Mouse (Mus musculus) lung, adult 2 months (tissue): ENCODE data around the gene Mr1. TPM values are rescaled to one million over a fixed set of nuclear protein-coding genes. Genes with fewer than 3 reads are reported as not detected.

ENCODE experiments used
- DNase-seq: peaks from one replicate; pipeline ENCODE4 v3.0.0; 2022
- H3K4me1 ChIP-seq: fragments of 200-500 bp; 2 replicates; pipeline ENCODE4 v1.6.1; 2011; ENCODE audit warnings: low read length; ENCODE audit not compliant: control insufficient read depth, insufficient read depth
- H3K4me3 ChIP-seq: fragments of 200-500 bp; replicated peaks from 2 replicates; pipeline ENCODE3; 2011; ENCODE audit warnings: low read depth, mild to moderate bottlenecking, control low read depth, low read length; ENCODE audit errors: extremely low read depth
- CTCF ChIP-seq: fragments of 200-500 bp; IDR thresholded peaks from 2 replicates; pipeline ENCODE4 v1.5.1; 2011; ENCODE audit warnings: mild to moderate bottlenecking, low read length, control low read depth; ENCODE audit not compliant: insufficient read depth
- POLR2A ChIP-seq: fragments of 200-500 bp; IDR thresholded peaks from 2 replicates; pipeline ENCODE4 v1.6.1; 2011; ENCODE audit warnings: low read depth, mild to moderate bottlenecking, control low read depth, low read length, borderline replicate concordance; ENCODE audit errors: extremely low read depth
- WGBS: fragments of 180-500 bp; shearing (Covaris S2); methylation state at CpG from one replicate; pipeline ENCODE4 v1.1.7; 2018; 5-methylcytosine and 5-hydroxymethylcytosine counted together
- polyA plus RNA-seq: library from polyadenylated mRNA; depleted of rRNA; stranded (reverse); fragments of >200 nt; gene quantifications from 2 replicates; pipeline ENCODE4 v1.2.3, GENCODE M21; 2012

Mr1 gene
- polyA plus RNA-seq, 1 experiment: 11.1 TPM

DNA sequence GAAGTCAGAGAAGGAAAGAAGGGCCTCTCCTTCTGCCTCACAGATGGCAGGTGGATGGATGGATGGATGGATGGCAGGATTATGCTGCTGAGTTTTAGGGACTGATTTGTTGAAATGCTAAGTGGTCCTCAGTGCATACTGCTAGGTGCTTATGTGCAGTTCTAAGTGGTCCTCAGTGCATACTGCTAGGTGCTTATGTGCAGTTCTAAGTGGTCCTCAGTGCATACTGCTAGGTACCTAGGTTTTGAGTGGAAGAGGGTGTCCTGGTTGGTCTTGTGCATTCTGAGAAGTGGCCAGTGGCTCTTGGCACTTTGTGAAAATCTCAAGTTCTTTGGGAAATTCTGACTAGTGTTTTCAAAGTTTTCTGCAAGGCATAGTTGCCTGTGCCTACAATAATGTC is 23.3 kb upstream of the Mr1 start:
- peak; percentile 17 for DNase-seq
- H3K4me3 ChIP-seq: no peak overlapping the region
- peaks cover 9% of the 10 kb centered on the region; the same call in 1 of the 2 replicates for H3K4me1 ChIP-seq
- no peak for TF ChIP-seq CTCF
- no peak for TF ChIP-seq POLR2A

DNA sequence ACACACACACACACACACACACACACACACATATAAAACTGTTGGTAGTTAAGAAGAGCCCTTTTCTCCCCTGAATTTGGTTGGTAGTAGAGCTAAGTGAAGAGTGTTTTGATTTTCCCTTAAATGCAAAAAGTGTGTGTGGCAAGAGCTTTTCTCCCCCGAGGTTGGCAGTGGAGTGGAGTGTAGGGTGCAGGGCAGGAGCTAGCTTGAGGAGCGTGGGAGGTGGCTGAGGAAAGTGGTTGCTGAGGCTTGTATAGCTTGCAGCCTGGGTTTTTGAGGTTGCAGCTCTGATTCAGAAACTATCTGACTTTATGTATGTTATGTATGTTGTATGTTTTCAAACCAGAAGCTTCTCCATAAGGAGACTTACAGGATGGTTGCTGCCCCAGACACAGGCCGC is 20.8 kb upstream of the Mr1 start:
- Histone ChIP-seq H3K4me1 (peaks cover 9% of the 10 kb centered on the region; the same call in 1 of the 2 replicates), H3K4me3 (no peak overlapping the region)
- DNase-seq: no peak
- TF ChIP-seq POLR2A (no peak), CTCF (no peak)
- WGBS: 71% methylated on average over 3 of the region's 3 CpGs

DNA sequence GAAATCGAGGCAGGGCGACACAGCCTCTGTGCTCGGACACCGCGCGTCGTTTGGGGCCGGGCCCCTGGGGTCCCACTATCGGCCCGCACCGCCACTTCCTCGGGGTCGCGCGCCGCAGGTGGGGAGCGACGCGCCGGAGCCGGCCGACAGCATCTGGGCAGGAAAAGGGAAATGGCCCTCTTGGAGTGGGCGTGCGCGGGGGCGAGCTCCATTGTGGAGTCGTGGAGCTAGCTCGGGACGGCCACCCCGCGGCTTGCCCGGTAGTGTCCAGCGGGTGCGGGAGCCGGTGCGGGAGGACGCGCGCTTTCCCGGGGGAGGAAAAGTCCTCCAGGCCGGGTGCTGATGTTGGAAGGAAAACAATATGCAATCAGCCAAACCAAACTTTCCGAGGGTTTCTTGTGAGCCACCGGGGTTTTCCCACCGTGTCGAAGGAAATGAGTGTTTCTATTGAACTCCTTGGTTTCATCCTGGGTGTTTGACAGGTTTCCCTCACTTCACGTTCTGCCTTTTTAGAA is 12.4 kb upstream of the Mr1 start:
- TF ChIP-seq CTCF: no peak
- TF ChIP-seq POLR2A: no peak
- WGBS: under 1% methylated on average over 46 of the region's 46 CpGs
- no peaks in the 10 kb centered on the region; the same call in none of the 2 replicates for H3K4me1 ChIP-seq
- peak; percentile 59 for DNase-seq
- H3K4me3 ChIP-seq: peak overlapping the region; percentile 81

DNA sequence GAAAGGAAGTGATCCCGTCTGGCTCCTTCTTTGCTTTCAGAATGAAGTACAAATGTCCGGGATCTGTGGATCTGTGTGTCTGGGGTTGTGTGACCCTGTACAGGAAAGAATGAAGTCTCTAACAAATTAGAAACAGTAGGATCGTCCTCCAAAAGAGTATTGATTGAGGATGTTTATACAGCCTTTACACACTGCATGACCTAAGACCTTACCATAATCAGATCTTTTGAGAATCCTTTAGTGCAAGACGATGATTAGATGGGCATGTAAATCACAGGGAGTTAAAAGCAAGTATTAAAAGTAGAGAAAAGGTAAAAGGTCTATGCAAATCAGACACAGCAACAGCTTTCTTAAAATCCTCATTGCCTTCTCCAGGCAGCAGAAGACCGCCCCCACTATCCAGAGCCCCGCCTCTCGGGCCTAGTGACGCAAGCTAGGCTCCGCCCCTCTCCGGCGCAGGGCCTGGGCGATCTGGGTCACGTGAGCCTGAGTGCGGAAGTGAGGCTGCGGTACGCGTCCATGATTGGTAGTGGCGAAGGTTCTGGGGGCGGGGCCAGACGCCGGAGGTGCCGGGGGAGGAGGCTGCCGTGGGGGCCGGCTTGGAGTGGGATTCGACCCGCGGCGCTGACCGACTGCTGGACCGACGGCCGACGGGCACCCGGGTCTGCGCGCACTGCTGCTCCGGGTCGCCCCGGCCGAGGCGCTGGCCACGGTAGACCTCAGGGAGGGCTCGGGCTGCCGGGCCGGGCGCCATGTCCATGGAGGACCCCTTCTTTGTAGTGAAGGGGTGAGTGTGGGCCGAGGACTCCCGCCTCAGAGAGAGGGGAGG is 11.7 kb upstream of the Mr1 start, which contains the start of gene Stx6:
Gene Stx6, plus strand, starts transcription at position 575 of the 829 bp plus-strand sequence.
- 2% methylated on average over 48 of the region's 48 CpGs for WGBS
- peak; percentile 98 for DNase-seq
- no peak for TF ChIP-seq CTCF
- TF ChIP-seq POLR2A: peak; percentile 16; the same call in 1 of the 2 replicates
- peak within 1 kb of the TSS; percentile 81 for H3K4me3 ChIP-seq
- no peaks in the 10 kb centered on the region; the same call in none of the 2 replicates for H3K4me1 ChIP-seq

DNA sequence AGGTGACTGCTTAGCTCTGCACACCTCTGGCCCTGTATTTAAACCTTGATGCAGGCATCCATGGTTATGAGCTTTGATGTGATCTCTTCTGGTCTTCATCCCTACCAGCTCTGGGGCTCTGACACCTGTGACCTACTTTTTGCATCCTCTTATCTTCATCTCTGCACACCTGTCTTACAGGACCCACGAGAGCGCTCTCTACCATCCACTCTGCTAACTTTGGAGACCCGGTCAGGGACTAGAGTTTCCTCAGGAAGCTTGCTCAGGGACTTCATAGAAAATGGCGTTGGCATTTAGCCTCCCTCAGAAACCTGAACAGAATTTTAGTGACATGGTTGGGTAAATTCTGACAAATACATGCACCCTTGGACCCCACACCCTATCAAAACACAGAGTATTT is 7.3 kb upstream of the Mr1 start:
- 68% methylated on average over 4 of the region's 4 CpGs for WGBS
- TF ChIP-seq CTCF: no peak
- TF ChIP-seq POLR2A: no peak
- DNase-seq: no peak

DNA sequence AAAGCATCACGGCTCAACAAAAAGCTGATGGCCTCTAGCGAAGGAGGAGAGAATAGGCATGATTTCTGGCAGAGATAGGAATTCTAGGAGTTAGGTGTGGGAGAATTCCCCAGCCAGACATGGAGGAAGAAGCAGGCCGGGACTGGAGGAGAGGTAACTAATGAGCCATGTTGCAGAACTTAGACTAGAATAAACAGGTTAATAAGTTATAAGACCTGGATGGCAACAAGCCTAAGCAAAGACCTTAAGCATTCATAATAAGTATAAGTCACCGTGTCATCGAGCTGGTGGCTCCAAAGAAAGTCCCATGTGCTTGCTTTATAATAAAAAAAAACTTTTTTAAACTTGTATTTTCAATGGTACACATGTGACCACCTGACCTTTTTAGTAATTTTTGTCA is 4.2 kb upstream of the Mr1 start:
- WGBS: 86% methylated on average over 5 of the region's 5 CpGs
- TF ChIP-seq CTCF: no peak
- no peak for TF ChIP-seq POLR2A
- peaks cover 3% of the 10 kb centered on the region; the same call in 1 of the 2 replicates for H3K4me1 ChIP-seq
- H3K4me3 ChIP-seq: no peak overlapping the region
- no peak for DNase-seq

More for the DNA sequence above, 7.3 kb upstream of the Mr1 start:
- Histone ChIP-seq H3K4me1 (no peaks in the 10 kb centered on the region; the same call in 1 of the 2 replicates), H3K4me3 (no peak overlapping the region)

DNA sequence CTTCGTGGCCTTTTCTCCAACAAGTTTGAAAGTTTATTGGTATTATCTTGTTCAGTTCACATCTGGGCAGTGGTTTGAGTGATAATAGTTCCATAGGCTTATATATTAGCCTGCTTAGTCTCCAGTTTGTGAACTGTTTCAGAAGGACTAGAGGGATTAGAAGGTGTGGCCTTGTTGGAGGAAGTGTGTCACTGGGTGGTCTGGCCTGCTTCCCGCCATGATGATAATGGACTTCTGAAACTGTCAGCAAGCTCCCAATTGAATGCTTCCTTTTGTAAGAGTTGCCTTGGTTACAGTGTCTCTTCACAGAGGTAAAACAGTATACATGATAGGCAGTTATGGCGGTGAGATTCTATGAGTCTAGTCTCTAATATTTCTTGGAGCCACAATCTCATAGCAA is 2.8 kb upstream of the Mr1 start:
- peaks cover 3% of the 10 kb centered on the region; the same call in 1 of the 2 replicates for H3K4me1 ChIP-seq
- no peak for DNase-seq
- TF ChIP-seq CTCF (no peak), POLR2A (no peak)
- no peak overlapping the region for H3K4me3 ChIP-seq
- 92% methylated on average over 3 of the region's 3 CpGs for whole genome bisulfite sequencing

DNA sequence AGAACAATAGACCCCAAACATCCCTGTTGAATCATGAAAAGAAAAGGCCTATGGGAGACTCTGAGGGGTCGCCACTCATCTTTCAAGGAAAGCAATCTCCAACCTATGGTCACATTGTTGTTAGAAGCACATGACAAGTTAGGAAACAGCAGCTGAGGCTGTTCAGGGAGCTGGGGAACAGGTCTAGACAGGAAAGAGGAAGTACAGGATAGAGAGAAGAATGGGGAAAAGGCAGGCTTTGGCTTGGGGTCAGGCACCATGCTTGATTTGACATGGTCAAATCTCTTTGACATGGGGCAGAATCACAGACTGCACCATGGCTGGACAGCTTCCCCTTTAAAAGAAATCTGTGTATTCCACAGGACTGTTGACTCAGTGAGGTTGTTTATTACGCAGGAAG is 614 bp upstream of the Mr1 start:
- 77% methylated on average over 2 of the region's 2 CpGs for WGBS
- TF ChIP-seq POLR2A: no peak
- TF ChIP-seq CTCF: no peak
- DNase-seq: no peak

DNA sequence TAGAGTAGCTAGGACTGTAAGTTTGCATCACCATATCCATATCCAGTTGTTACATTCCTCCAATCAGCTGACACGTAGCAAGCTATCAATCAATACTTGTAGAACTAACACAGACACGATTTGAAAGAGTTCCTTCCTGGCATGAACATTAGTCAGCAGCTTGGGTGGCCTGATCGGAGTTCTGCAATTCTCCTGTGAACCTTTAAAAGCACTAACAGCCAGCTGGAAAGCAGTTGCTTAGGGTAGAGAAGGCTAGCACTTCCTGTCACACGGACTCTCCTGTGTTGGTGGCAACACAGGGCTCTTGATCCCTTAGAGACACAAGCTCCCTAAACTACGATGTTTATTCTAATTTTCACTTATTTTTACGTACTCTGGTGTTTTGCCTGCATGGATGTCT is 994 bp downstream of the Mr1 start:
- no peak for DNase-seq
- peaks cover 3% of the 10 kb centered on the region; the same call in 1 of the 2 replicates for H3K4me1 ChIP-seq
- peak overlapping the region; percentile 48 for H3K4me3 ChIP-seq
- WGBS: 21% methylated on average over 6 of the region's 6 CpGs
- TF ChIP-seq POLR2A (no peak), CTCF (no peak)

More for the DNA sequence above, 614 bp upstream of the Mr1 start:
- Histone ChIP-seq H3K4me3 (no peak overlapping the region), H3K4me1 (peaks cover 3% of the 10 kb centered on the region; the same call in 1 of the 2 replicates)

DNA sequence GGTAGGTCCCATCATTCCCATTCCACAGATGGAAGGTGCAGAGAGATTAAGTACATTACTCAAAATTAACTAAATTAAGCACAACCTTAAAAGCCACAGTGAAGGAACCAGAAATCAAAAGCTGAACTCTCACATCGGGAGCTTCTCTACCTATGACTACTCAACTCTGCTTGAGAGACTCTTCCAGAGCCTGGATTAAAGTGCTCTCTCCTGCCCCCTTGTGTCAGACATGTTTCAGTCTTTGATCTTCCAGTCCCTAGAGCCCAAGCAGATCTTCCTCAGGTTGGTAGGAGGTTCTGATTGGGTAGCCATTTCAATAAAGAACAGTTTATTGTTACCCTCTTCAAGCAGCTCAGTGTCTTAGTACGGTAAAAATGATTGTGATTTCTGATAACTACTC is 6.5 kb downstream of the Mr1 start:
- Histone ChIP-seq H3K4me1 (no peaks in the 10 kb centered on the region), H3K4me3 (no peak overlapping the region)
- TF ChIP-seq CTCF (peak; percentile 52), POLR2A (no peak)
- DNase-seq: peak; percentile 54
- 39% methylated on average over 2 of the region's 2 CpGs for WGBS
